Mouse (Mus musculus) lung, postnatal 25 days (tissue): ENCODE results near the gene Col5a1.

Experiments used
- DNase-seq: peaks from one replicate; pipeline ENCODE4 v3.0.0; 2022; ENCODE audit warnings: low spot score

Gene Col5a1

GRCm38 (mm10) chr2:27886148-27886551 is at the start of gene Col5a1:
Col5a1 (plus strand) TSS chr2:27886425.
- DNase-seq: peak; percentile 83

- DNase-seq: no peak
These were observed 48.1 kb upstream of the Col5a1 start for GRCm38 (mm10) chr2:27838112-27838511.

- no peak for DNase-seq
These were observed 45.3 kb upstream of the Col5a1 start for GRCm38 (mm10) chr2:27840890-27841289.

- DNase-seq: no peak
These were observed 43.3 kb upstream of the Col5a1 start for GRCm38 (mm10) chr2:27842893-27843292.

GRCm38 (mm10) chr2:27844885-27845284 is 41.3 kb upstream of the Col5a1 start:
- DNase-seq: no peak

- no peak for DNase-seq
These were observed 39.2 kb upstream of the Col5a1 start for GRCm38 (mm10) chr2:27847001-27847400.

- DNase-seq: no peak
These were observed 38.3 kb upstream of the Col5a1 start for GRCm38 (mm10) chr2:27847851-27848435.

GRCm38 (mm10) chr2:27848466-27848865 is 37.8 kb upstream of the Col5a1 start:
- peak; percentile 10 for DNase-seq

GRCm38 (mm10) chr2:27858348-27858903 is 27.8 kb upstream of the Col5a1 start:
- DNase-seq: peak; percentile 63

GRCm38 (mm10) chr2:27861576-27862238 is 24.5 kb upstream of the Col5a1 start:
- DNase-seq: no peak

GRCm38 (mm10) chr2:27864491-27865365 is 21.5 kb upstream of the Col5a1 start:
- DNase-seq: no peak

- DNase-seq: no peak
These were observed 15.6 kb upstream of the Col5a1 start for GRCm38 (mm10) chr2:27870586-27870985.

GRCm38 (mm10) chr2:27871056-27871455 is 15.2 kb upstream of the Col5a1 start:
- no peak for DNase-seq

GRCm38 (mm10) chr2:27872276-27872675 is 13.9 kb upstream of the Col5a1 start:
- DNase-seq: no peak

GRCm38 (mm10) chr2:27873030-27873429 is 13.2 kb upstream of the Col5a1 start:
- no peak for DNase-seq

- DNase-seq: no peak
These were observed 11.6 kb upstream of the Col5a1 start for GRCm38 (mm10) chr2:27874596-27874995.

- DNase-seq: peak; percentile 35
These were observed 11.0 kb upstream of the Col5a1 start for GRCm38 (mm10) chr2:27875231-27875630.

- no peak for DNase-seq
These were observed 10.4 kb upstream of the Col5a1 start for GRCm38 (mm10) chr2:27875786-27876185.

- no peak for DNase-seq
These were observed 9.3 kb upstream of the Col5a1 start for GRCm38 (mm10) chr2:27876724-27877504.

GRCm38 (mm10) chr2:27878066-27878465 is 8.2 kb upstream of the Col5a1 start:
- DNase-seq: no peak

GRCm38 (mm10) chr2:27883276-27883675 is 2.9 kb upstream of the Col5a1 start:
- no peak for DNase-seq
